Mouse (Mus musculus) myocyte (in vitro differentiated cells): Measurements from ENCODE around the gene Ptprz1. TPM values are rescaled to one million over a fixed set of nuclear protein-coding genes. Genes with fewer than 3 reads are reported as not detected.

Experiments
- H3K27me3 ChIP-seq: one replicate; pipeline ENCODE4 v1.6.1; 2011; ENCODE audit not compliant: control insufficient read depth, insufficient read depth, insufficient read length
- H3K36me3 ChIP-seq: one replicate; pipeline ENCODE4 v1.6.1; 2011; ENCODE audit not compliant: control insufficient read depth, insufficient read depth
- H3K4me2 ChIP-seq: one replicate; pipeline ENCODE4 v1.6.1; 2011; ENCODE audit warnings: low read depth, control low read depth
- H3K4me3 ChIP-seq: one replicate; pipeline ENCODE4 v1.5.1; 2011; ENCODE audit warnings: mild to moderate bottlenecking, control low read depth, moderate library complexity
- H3K79me2 ChIP-seq: one replicate; pipeline ENCODE4 v1.6.1; 2011; ENCODE audit not compliant: control insufficient read depth, insufficient read depth
- H3ac ChIP-seq: one replicate; pipeline ENCODE4 v1.6.1; 2011; ENCODE audit not compliant: control insufficient read depth, insufficient read length
- CEBPB ChIP-seq: IDR thresholded peaks from 2 replicates; pipeline ENCODE4 v1.6.1; 2011; ENCODE audit warnings: mild to moderate bottlenecking, moderate library complexity; ENCODE audit not compliant: poor library complexity, insufficient read depth, severe bottlenecking
- E2F4 ChIP-seq: IDR thresholded peaks from one replicate; pipeline ENCODE4 v1.6.1; 2011; ENCODE audit warnings: mild to moderate bottlenecking, control low read depth, moderate library complexity; ENCODE audit not compliant: insufficient read depth
- MAX ChIP-seq: IDR thresholded peaks from one replicate; pipeline ENCODE4 v1.6.1; 2011; ENCODE audit warnings: low read depth, mild to moderate bottlenecking, control low read depth
- MYOD1 ChIP-seq, 3 experiments: IDR thresholded peaks; one replicate each; pipeline ENCODE4 v1.6.1; 2011; ENCODE audit warnings: control low read depth in 2 of 3, low read depth in 2 of 3, mild to moderate bottlenecking in 2 of 3, moderate library complexity in 1 of 3; ENCODE audit not compliant: insufficient read length in 2 of 3, control insufficient read depth in 1 of 3
- MYOG ChIP-seq, 3 experiments: IDR thresholded peaks; one replicate each; pipeline ENCODE4 v1.6.1; 2011; ENCODE audit warnings: control low read depth in 2 of 3, low read depth in 2 of 3, mild to moderate bottlenecking in 2 of 3; ENCODE audit not compliant: insufficient read length in 2 of 3, control insufficient read depth in 1 of 3, insufficient read depth in 1 of 3
- POLR2A ChIP-seq: IDR thresholded peaks from one replicate; pipeline ENCODE4 v1.6.1; 2011; ENCODE audit warnings: low read depth, mild to moderate bottlenecking, control low read depth, moderate library complexity; ENCODE audit not compliant: insufficient read length
- POLR2AphosphoS2 ChIP-seq: IDR thresholded peaks from one replicate; pipeline ENCODE4 v1.6.1; 2011; ENCODE audit warnings: low read depth, control low read depth; ENCODE audit not compliant: insufficient read length
- REST ChIP-seq: IDR thresholded peaks from one replicate; pipeline ENCODE4 v1.6.1; 2011; ENCODE audit warnings: mild to moderate bottlenecking, control low read depth, moderate library complexity; ENCODE audit not compliant: insufficient read depth, insufficient read length
- SRF ChIP-seq: IDR thresholded peaks from one replicate; pipeline ENCODE4 v1.6.1; 2011; ENCODE audit warnings: low read depth; ENCODE audit not compliant: control insufficient read depth, insufficient read length
- TCF12 ChIP-seq: IDR thresholded peaks from one replicate; pipeline ENCODE4 v1.6.1; 2011; ENCODE audit warnings: mild to moderate bottlenecking, control low read depth; ENCODE audit not compliant: poor library complexity, insufficient read depth, severe bottlenecking
- TCF3 ChIP-seq: IDR thresholded peaks from one replicate; pipeline ENCODE4 v1.6.1; 2011; ENCODE audit warnings: low read depth, control low read depth; ENCODE audit not compliant: insufficient read length
- USF1 ChIP-seq: IDR thresholded peaks from one replicate; pipeline ENCODE4 v1.6.1; 2011; ENCODE audit warnings: low read depth, mild to moderate bottlenecking, control low read depth, moderate library complexity
- polyA plus RNA-seq: library from polyadenylated mRNA; unstranded; fragments of >200 nt; fragmentation: generic; extraction: Trizol; gene quantifications from one replicate; pipeline ENCODE4 v1.2.1, GENCODE M21; 2012; ENCODE audit warnings: missing spikeins

Gene Ptprz1
- polyA plus RNA-seq, 1 experiment: not detected

DNA sequence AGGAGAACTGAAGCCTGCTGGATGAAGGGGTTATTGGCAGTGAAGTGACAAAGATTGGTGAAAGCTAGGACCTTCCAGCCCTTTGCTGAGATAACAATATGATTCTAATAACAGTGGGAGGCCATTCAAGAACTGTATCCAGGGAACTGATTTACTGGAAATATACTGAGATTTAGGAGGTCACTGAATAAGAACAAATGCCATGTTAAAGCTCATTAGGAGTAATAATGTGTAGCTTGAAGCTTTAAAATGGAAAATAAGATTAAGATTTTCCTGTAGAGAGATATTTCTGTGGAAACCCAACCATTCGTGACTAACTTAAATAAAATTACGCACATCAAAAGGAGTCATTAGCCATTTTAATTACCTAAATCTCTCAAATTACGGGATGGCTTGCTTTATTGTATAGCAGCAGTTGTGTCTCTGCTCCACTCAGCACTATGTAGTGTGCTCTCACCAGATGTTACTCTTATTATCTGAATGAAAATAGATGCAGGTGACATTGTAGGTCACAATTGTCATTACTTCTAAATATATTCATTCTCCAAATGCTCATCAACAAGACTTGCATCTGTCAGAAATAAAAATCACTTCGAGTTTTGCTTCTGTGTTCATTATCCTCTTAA, 139.8 kb downstream of the Ptprz1 start:
- H3K27me3 ChIP-seq: no peaks in the 10 kb centered on the region
- H3K4me3 ChIP-seq: no peak overlapping the region

DNA sequence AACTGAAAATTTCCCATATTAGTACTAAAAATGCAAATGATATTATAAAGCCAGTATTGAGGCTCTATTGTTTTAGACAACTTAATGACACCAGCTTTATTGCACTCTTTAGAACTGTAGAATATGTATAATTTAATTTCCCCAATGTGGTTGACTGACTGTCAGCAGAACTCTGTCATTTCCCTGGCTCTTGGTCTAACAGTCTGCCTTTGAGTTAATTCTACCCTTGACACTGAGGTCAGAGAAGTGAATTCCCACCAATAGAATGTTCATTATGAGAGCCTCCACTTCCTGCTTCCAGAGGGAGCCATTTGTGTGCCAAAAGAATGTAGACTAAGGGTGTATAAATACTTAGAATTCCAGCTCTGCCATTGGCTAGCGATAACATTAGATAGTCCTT, 152.9 kb downstream of the Ptprz1 start:
- H3K36me3 ChIP-seq: no peaks in the 10 kb centered on the region
- no peaks in the 10 kb centered on the region for H3K27me3 ChIP-seq
- no peak overlapping the region for H3ac ChIP-seq
- TF ChIP-seq CEBPB (no peak), E2F4 (no peak), REST (no peak), TCF12 (no peak), POLR2A (no peak), TCF3 (no peak), USF1 (no peak), MYOD1 (IDR thresholded peaks at IDR 0.05; ENCODE audit: control insufficient read depth in 1 of 3, insufficient read length in 2 of 3, low read depth in 2 of 3) (no peak), MAX (no peak), POLR2AphosphoS2 (no peak), SRF (no peak), MYOG (IDR thresholded peaks at IDR 0.05; ENCODE audit: control insufficient read depth in 1 of 3, insufficient read depth in 1 of 3, insufficient read length in 2 of 3, low read depth in 2 of 3) (no peak)
- no peak overlapping the region for H3K4me2 ChIP-seq
- H3K4me3 ChIP-seq: no peak overlapping the region
- H3K79me2 ChIP-seq: no peaks in the 10 kb centered on the region

More for the DNA sequence above, 139.8 kb downstream of the Ptprz1 start:
- TF ChIP-seq MYOG (IDR thresholded peaks at IDR 0.05; ENCODE audit: control insufficient read depth in 1 of 3, insufficient read depth in 1 of 3, insufficient read length in 2 of 3, low read depth in 2 of 3): no peak
- TF ChIP-seq TCF3: no peak
- no peak for TF ChIP-seq TCF12
- TF ChIP-seq USF1: no peak
- no peak for TF ChIP-seq SRF
- no peak for TF ChIP-seq E2F4
- TF ChIP-seq REST: no peak
- no peak for TF ChIP-seq MAX
- TF ChIP-seq POLR2AphosphoS2: no peak
- no peak for TF ChIP-seq CEBPB
- no peak for TF ChIP-seq POLR2A
- TF ChIP-seq MYOD1 (IDR thresholded peaks at IDR 0.05; ENCODE audit: control insufficient read depth in 1 of 3, insufficient read length in 2 of 3, low read depth in 2 of 3): no peak
- no peak overlapping the region for H3ac ChIP-seq
- H3K4me2 ChIP-seq: no peak overlapping the region
- no peaks in the 10 kb centered on the region for H3K79me2 ChIP-seq
- H3K36me3 ChIP-seq: no peaks in the 10 kb centered on the region

DNA sequence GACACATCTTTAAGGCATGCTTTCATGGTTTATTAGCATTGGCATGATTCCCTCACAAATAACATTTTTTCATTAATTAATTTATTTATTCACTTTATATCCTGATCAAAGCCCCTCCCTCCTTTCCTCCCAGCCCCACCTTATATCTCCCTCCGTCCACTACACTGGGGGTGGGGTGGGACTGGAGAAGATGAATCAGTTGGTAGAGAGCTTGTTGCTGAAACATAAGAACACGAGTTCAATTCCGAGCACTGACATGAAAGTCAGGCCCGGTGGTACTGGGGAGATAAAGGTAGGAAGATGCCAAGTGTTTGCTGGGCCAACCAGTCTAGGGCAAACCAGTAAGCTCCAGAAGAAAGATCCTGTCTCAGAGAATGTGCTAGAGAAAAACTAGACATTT, 173.5 kb downstream of the Ptprz1 start:
- H3K4me3 ChIP-seq: no peak overlapping the region
- TF ChIP-seq REST: no peak
- TF ChIP-seq E2F4: no peak
- no peak for TF ChIP-seq POLR2AphosphoS2
- no peak for TF ChIP-seq USF1
- no peak for TF ChIP-seq TCF12
- no peak for TF ChIP-seq SRF
- TF ChIP-seq CEBPB: no peak
- no peak for TF ChIP-seq MAX
- TF ChIP-seq MYOG (IDR thresholded peaks at IDR 0.05; ENCODE audit: control insufficient read depth in 1 of 3, insufficient read depth in 1 of 3, insufficient read length in 2 of 3, low read depth in 2 of 3): no peak
- no peak for TF ChIP-seq TCF3
- TF ChIP-seq MYOD1 (IDR thresholded peaks at IDR 0.05; ENCODE audit: control insufficient read depth in 1 of 3, insufficient read length in 2 of 3, low read depth in 2 of 3): no peak
- TF ChIP-seq POLR2A: no peak
- H3K4me2 ChIP-seq: no peak overlapping the region
- H3ac ChIP-seq: no peak overlapping the region
- no peaks in the 10 kb centered on the region for H3K27me3 ChIP-seq
- no peaks in the 10 kb centered on the region for H3K36me3 ChIP-seq
- no peaks in the 10 kb centered on the region for H3K79me2 ChIP-seq

DNA sequence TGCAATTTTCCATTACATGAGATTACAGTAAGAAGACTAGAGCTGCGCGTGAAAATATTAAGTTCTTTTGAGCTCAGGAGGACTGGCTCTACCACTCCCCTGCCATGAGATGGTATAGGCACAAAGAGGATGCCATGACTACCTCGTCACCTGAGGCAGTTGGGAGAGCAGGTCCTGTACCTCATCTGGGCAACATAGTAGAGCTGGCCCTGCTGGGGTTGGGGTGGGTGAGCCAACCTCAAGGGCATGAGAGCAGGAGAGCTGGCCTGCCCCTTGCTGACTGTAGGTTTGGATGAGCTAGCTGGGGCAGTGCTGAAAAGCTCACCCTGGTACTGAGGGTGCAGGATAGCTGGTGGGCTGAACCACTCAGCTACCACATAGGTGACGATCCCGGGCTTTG, 180.4 kb downstream of the Ptprz1 start:
- H3K4me2 ChIP-seq: no peak overlapping the region
- H3K27me3 ChIP-seq: no peaks in the 10 kb centered on the region
- H3K79me2 ChIP-seq: no peaks in the 10 kb centered on the region
- no peak overlapping the region for H3ac ChIP-seq
- no peak overlapping the region for H3K4me3 ChIP-seq
- H3K36me3 ChIP-seq: no peaks in the 10 kb centered on the region
- no peak for TF ChIP-seq USF1
- no peak for TF ChIP-seq REST
- TF ChIP-seq MAX: no peak
- no peak for TF ChIP-seq SRF
- TF ChIP-seq E2F4: no peak
- no peak for TF ChIP-seq MYOG (IDR thresholded peaks at IDR 0.05; ENCODE audit: control insufficient read depth in 1 of 3, insufficient read depth in 1 of 3, insufficient read length in 2 of 3, low read depth in 2 of 3)
- no peak for TF ChIP-seq POLR2A
- TF ChIP-seq CEBPB: no peak
- TF ChIP-seq POLR2AphosphoS2: no peak
- TF ChIP-seq TCF3: no peak
- no peak for TF ChIP-seq MYOD1 (IDR thresholded peaks at IDR 0.05; ENCODE audit: control insufficient read depth in 1 of 3, insufficient read length in 2 of 3, low read depth in 2 of 3)
- no peak for TF ChIP-seq TCF12
